Mouse (Mus musculus): Measurements from ENCODE around the gene Il4i1.

- TF ChIP-seq CTCF (conservative IDR thresholded peaks at IDR 0.05; ENCODE audit: low read length) (no peak), POU5F1 (IDR thresholded peaks at IDR 0.05; ENCODE audit: borderline replicate concordance, low read length) (no peak)
Measured at GRCm38 (mm10) chr7:44832763-44833162, 16.6 kb downstream of the Il4i1 start.
